Mouse (Mus musculus) brain, embryonic 14.5 days (tissue): ENCODE results near the gene Jund.

Experiments
- CTCF ChIP-seq: fragments of 200-500 bp; IDR thresholded peaks from 2 replicates; pipeline ENCODE4 v1.5.1; 2012; ENCODE audit warnings: inconsistent platforms, mild to moderate bottlenecking, moderate library complexity, borderline replicate concordance; ENCODE audit not compliant: insufficient read depth, insufficient read length; ENCODE audit errors: extremely low read depth
- POLR2A ChIP-seq: fragments of 200-500 bp; IDR thresholded peaks from 2 replicates; pipeline ENCODE4 v1.6.1; 2012; ENCODE audit warnings: mild to moderate bottlenecking, inconsistent platforms, borderline replicate concordance; ENCODE audit not compliant: poor library complexity, insufficient read depth, insufficient read length, severe bottlenecking; ENCODE audit errors: extremely low read depth

DNA sequence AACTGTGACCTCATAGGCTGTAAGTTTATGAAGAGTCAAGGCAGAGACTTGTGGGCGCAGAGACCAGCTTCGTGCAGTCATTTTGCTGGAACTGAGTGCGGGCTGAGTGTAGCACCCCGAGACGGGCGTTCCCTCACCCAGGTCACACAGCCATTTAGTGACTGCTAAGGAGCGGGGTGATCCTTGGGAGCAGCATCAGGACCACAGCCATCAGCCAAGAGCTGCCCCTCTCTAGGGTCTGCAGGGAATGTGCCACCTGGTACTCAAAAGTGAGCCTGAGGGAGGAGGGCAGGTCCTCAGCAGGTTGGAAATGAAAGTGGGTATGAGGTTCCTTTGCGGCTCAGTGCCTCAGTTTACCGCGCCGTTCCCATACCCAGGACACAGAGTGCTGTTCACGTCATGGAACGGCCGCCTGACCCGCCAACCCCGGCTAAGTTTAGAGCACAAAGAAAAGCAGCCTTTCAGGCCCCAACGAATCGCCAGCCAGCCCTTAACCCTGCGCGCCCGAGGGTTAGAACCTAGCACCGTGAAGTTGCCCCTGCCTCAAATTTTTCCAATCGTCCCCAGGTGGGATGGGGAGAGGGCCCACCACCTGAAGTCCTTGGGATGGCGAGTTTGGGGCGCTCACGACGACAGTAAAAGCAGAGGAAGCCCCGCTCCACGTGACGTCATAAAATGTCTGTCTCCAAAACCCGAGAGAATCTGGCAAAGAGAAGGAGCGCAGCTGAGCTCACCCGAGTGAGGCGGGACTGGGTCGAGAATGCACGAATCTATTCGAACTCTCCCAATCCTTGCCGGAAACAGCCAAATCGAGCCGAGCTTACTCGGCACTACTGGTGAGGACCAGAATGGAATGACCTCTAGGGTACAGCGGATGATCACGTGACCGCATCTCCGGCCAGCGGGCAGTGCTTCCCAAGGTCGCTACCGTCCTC, 45.2 kb downstream of the Jund start:
- TF ChIP-seq POLR2A (no peak), CTCF (no peak)
